Mouse (Mus musculus) heart, adult 2 months (tissue): ENCODE measurements around the gene Hoxd12. TPM values are rescaled to one million over a fixed set of nuclear protein-coding genes. Genes with fewer than 3 reads are reported as not detected.

Experiments used
- DNase-seq, 2 experiments: peaks; one replicate each; pipeline ENCODE4 v3.0.0; 2021
- H3K27ac ChIP-seq: fragments of 200-600 bp; 2 replicates; pipeline ENCODE4 v1.8.1; 2022
- H3K27me3 ChIP-seq: fragments of 200-500 bp; 2 replicates; pipeline ENCODE4 v1.6.1; 2012; ENCODE audit warnings: mild to moderate bottlenecking, low read length, inconsistent platforms, mixed read lengths; ENCODE audit not compliant: control insufficient read depth, insufficient read depth
- H3K36me3 ChIP-seq: fragments of 200-500 bp; 2 replicates; pipeline ENCODE4 v1.6.1; 2012; ENCODE audit warnings: low read length, inconsistent platforms; ENCODE audit not compliant: control insufficient read depth, insufficient read depth
- H3K4me1 ChIP-seq: fragments of 200-500 bp; 2 replicates; pipeline ENCODE4 v1.6.1; 2011; ENCODE audit warnings: low read length; ENCODE audit not compliant: control insufficient read depth, insufficient read depth
- H3K4me3 ChIP-seq: fragments of 200-600 bp; 2 replicates; pipeline ENCODE4 v1.8.1; 2022
- H3K79me2 ChIP-seq: fragments of 200-500 bp; replicated peaks from 2 replicates; pipeline ENCODE4 v1.6.1; 2012; ENCODE audit warnings: mild to moderate bottlenecking, inconsistent platforms, low read length, moderate library complexity, mixed read lengths; ENCODE audit not compliant: control insufficient read depth, insufficient read depth
- H3K9ac ChIP-seq: fragments of 200-500 bp; 2 replicates; pipeline ENCODE4 v1.6.1; 2012; ENCODE audit warnings: low read depth, mild to moderate bottlenecking, control low read depth, inconsistent platforms, low read length, mixed read lengths
- CTCF ChIP-seq: fragments of 200-600 bp; IDR thresholded peaks from 2 replicates; pipeline ENCODE4 v1.8.1; 2022; ENCODE audit warnings: antibody characterized with exemption, mild to moderate bottlenecking, moderate library complexity
- EP300 ChIP-seq: fragments of 200-500 bp; IDR thresholded peaks from 2 replicates; pipeline ENCODE4 v1.6.1; 2011; ENCODE audit warnings: low read depth, low read length, control low read depth; ENCODE audit not compliant: insufficient read depth
- POLR2A ChIP-seq: fragments of 200-500 bp; IDR thresholded peaks from 2 replicates; pipeline ENCODE4 v1.6.1; 2011; ENCODE audit warnings: mild to moderate bottlenecking, low read depth, low read length, control low read depth; ENCODE audit not compliant: insufficient read depth
- WGBS: fragments of 180-500 bp; shearing (Covaris S2); methylation state at CpG from one replicate; pipeline ENCODE4 v1.1.7; 2018; 5-methylcytosine and 5-hydroxymethylcytosine counted together
- intact Hi-C: fragments of 180-260 bp; cut with DNase I; formaldehyde crosslinking; loops from one replicate; pipeline ENCODE4 v1.15.1; 2025
- polyA plus RNA-seq: library from polyadenylated mRNA; depleted of rRNA; stranded (reverse); fragments of >200 nt; gene quantifications from 2 replicates; pipeline ENCODE4 v1.2.3, GENCODE M21; 2012
- total RNA-seq, 2 experiments: library from RNA; stranded (reverse); gene quantifications; 2 replicates each; pipeline ENCODE4 v1.2.3; 2021

The Hoxd12 gene
- total and polyA plus RNA-seq, 3 experiments = not detected

GRCm38 (mm10) chr2:74668370-74669229 is 6.2 kb upstream of the Hoxd12 start:
- H3K9ac ChIP-seq = no peak overlapping the region
- no peaks in the 10 kb centered on the region for H3K36me3 ChIP-seq
- TF ChIP-seq EP300 = no peak
- no peak for TF ChIP-seq POLR2A
- TF ChIP-seq CTCF = no peak
- WGBS = 1% methylated on average over 71 of the region's 74 CpGs
- DNase-seq = peak in 1 of 2 experiments; percentile 53
- intact Hi-C loops = no loop called here
- peak overlapping the region; percentile 36 for H3K4me3 ChIP-seq
- no peaks in the 10 kb centered on the region for H3K4me1 ChIP-seq
- no peaks in the 10 kb centered on the region for H3K79me2 ChIP-seq
- peaks cover 24% of the 10 kb centered on the region for H3K27me3 ChIP-seq
- H3K27ac ChIP-seq = no peak overlapping the region

GRCm38 (mm10) chr2:74669230-74669578 is 5.6 kb upstream of the Hoxd12 start:
- H3K36me3 ChIP-seq = no peaks in the 10 kb centered on the region
- H3K27ac ChIP-seq = no peak overlapping the region
- H3K4me3 ChIP-seq = no peak overlapping the region
- no peaks in the 10 kb centered on the region for H3K4me1 ChIP-seq
- peaks cover 26% of the 10 kb centered on the region for H3K27me3 ChIP-seq
- no peaks in the 10 kb centered on the region for H3K79me2 ChIP-seq
- TF ChIP-seq CTCF (no peak), POLR2A (no peak), EP300 (no peak)
- no peak overlapping the region for H3K9ac ChIP-seq
- intact Hi-C loops = no loop called here
- no peak for DNase-seq
- WGBS = 5% methylated on average over 3 of the region's 3 CpGs

GRCm38 (mm10) chr2:74669650-74670235 is 5.1 kb upstream of the Hoxd12 start:
- Histone ChIP-seq H3K27me3 (peaks cover 26% of the 10 kb centered on the region), H3K4me3 (no peak overlapping the region), H3K9ac (no peak overlapping the region), H3K4me1 (no peaks in the 10 kb centered on the region), H3K27ac (no peak overlapping the region), H3K79me2 (no peaks in the 10 kb centered on the region), H3K36me3 (no peaks in the 10 kb centered on the region)
- no peak for DNase-seq
- intact Hi-C loops = loop anchor here (5.0 kb wide), 1 partner anchor 1087 kb away; the partner anchor contains the start of gene Chrna1
- 6% methylated on average over 14 of the region's 14 CpGs for WGBS
- TF ChIP-seq CTCF = no peak
- TF ChIP-seq EP300 = no peak
- no peak for TF ChIP-seq POLR2A

- WGBS = 11% methylated on average over 3 of the region's 3 CpGs
- Histone ChIP-seq H3K4me3 (no peak overlapping the region), H3K27me3 (peaks cover 34% of the 10 kb centered on the region), H3K4me1 (no peaks in the 10 kb centered on the region), H3K36me3 (no peaks in the 10 kb centered on the region), H3K27ac (no peak overlapping the region), H3K79me2 (no peaks in the 10 kb centered on the region), H3K9ac (no peak overlapping the region)
- intact Hi-C loops = loop anchor here (5.0 kb wide), 1 partner anchor 1088 kb away; the partner anchor contains the start of gene Chrna1
- TF ChIP-seq EP300 (no peak), POLR2A (no peak), CTCF (no peak)
- DNase-seq = no peak
These were observed 4.1 kb upstream of the Hoxd12 start for GRCm38 (mm10) chr2:74670632-74671188.

- Histone ChIP-seq H3K27ac (no peak overlapping the region), H3K4me3 (no peak overlapping the region), H3K27me3 (peaks cover 33% of the 10 kb centered on the region), H3K36me3 (no peaks in the 10 kb centered on the region), H3K9ac (no peak overlapping the region), H3K79me2 (no peaks in the 10 kb centered on the region), H3K4me1 (no peaks in the 10 kb centered on the region)
- 54% methylated on average over 5 of the region's 5 CpGs for WGBS
- TF ChIP-seq CTCF = no peak
- no peak for TF ChIP-seq EP300
- no peak for TF ChIP-seq POLR2A
- no peak for DNase-seq
- intact Hi-C loops = loop anchor here (2.0 to 5.0 kb wide), 2 partner anchors 707 to 1090 kb away; partner anchors contain the start of gene Chrna1
These were observed 3.0 kb upstream of the Hoxd12 start for GRCm38 (mm10) chr2:74671847-74672246.
